Comparison of ENCODE assay signal across 10 mouse cellular contexts in the genomic region with DNA sequence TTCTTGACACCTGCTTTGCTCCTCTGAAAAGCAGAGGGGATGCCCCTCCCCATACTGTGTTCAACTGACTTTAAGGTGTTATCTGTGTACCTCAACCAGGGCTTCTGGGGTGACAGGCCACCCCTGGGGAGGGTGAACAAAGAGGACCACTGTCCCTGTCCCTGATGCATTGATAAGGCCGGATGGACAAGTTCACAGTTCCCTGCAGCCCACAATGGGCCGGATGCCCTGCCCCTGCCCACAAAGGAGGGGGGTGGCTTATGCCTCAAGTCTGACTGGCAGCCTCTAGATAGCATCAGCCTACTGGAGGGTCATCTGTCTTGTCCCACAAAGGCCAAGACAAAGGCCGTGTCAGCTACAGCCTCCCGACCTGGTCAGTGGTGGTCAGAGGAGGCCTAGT. TPM values are rescaled to one million over a fixed set of nuclear protein-coding genes. Genes with fewer than 3 reads are reported as not detected.
"Had no signal": no experiment of that assay in that cellular context is flagged by ENCODE, and none has a peak within 500 bp of the region (broad histone marks: within the 10 kb centered on the region; RNA-seq: fewer than 3 reads in every experiment).

No protein-coding gene starts in this region.

- H3K9me3 ChIP-seq: limb, embryonic 13.5 days; midbrain, embryonic 10.5 days; neural tube, embryonic 13.5 days had no signal

- H3K9ac ChIP-seq: limb, embryonic 13.5 days; neural tube, embryonic 13.5 days had no signal

- H3K4me3 ChIP-seq: limb, embryonic 13.5 days; midbrain, embryonic 10.5 days; neural tube, embryonic 13.5 days had no signal

- DNase-seq: kidney, adult 18-20 months; kidney, postnatal 10 days; kidney, postnatal 4 days; left cerebral cortex, postnatal 4 days; midbrain, embryonic 14.5 days; retina, postnatal 1 day had no signal

- H3K4me2 ChIP-seq: limb, embryonic 13.5 days; neural tube, embryonic 13.5 days had no signal

- H3K27ac ChIP-seq: limb, embryonic 13.5 days; midbrain, embryonic 10.5 days; neural tube, embryonic 13.5 days had no signal

RNA-seq across cellular contexts. Expression of gene Gp1bb, which starts 3.1 kb away (rescaled TPM):
- total RNA-seq: liver, adult 2 months had no signal
- polyA plus RNA-seq: liver, adult 2 months had no signal

RNA-seq across cellular contexts. Expression of gene Gm49601, which starts 7.1 kb away (rescaled TPM):
- total RNA-seq: liver, adult 2 months had no signal
- polyA plus RNA-seq: liver, adult 2 months had no signal

RNA-seq across cellular contexts. Expression of gene Tbx1, which starts 28.6 kb away (rescaled TPM):
- total RNA-seq: liver, adult 2 months had no signal
